Comparison of ENCODE assay signal across 18 mouse cellular contexts in genomic region chr12:29755086-29755871, GRCm38 (mm10).
DNase-seq lines count a peak whose midpoint lies in the region; ATAC-seq and TF ChIP-seq lines count a peak whose summit lies in the region.
"Had no signal": no experiment of that assay in that cellular context is flagged by ENCODE, and none has a peak within 500 bp of the region (broad histone marks: within the 10 kb centered on the region; RNA-seq: fewer than 3 reads in every experiment).

No protein-coding gene starts in this region.

- no peaks in the 10 kb centered on the region for H3K9me3 ChIP-seq in forebrain, embryonic 15.5 days
- H3K9me3 ChIP-seq in forebrain, embryonic 11.5 days (ENCODE audit: control insufficient read depth, low read length): no peaks in the 10 kb centered on the region
- H3K9me3 ChIP-seq: embryonic facial prominence, embryonic 10.5 days; heart, embryonic 15.5 days; hindbrain, embryonic 13.5 days; intestine, embryonic 15.5 days had no signal

- H3K36me3 ChIP-seq in forebrain, embryonic 15.5 days: no peaks in the 10 kb centered on the region
- H3K36me3 ChIP-seq in forebrain, embryonic 11.5 days (ENCODE audit: control insufficient read depth, insufficient read depth, low read length): no peaks in the 10 kb centered on the region
- H3K36me3 ChIP-seq: embryonic facial prominence, embryonic 10.5 days; heart, embryonic 15.5 days; hindbrain, embryonic 13.5 days; intestine, embryonic 15.5 days had no signal

- H3K4me3 ChIP-seq in forebrain, embryonic 15.5 days: no peak overlapping the region
- no peak overlapping the region for H3K4me3 ChIP-seq in forebrain, embryonic 11.5 days (ENCODE audit: low read depth, low read length)
- no peak overlapping the region for H3K4me3 ChIP-seq in cortical plate, adult 2 months (ENCODE audit: insufficient read depth, low read length)
- H3K4me3 ChIP-seq: embryonic facial prominence, embryonic 10.5 days; heart, embryonic 15.5 days; hindbrain, embryonic 13.5 days; intestine, embryonic 15.5 days had no signal

- TF ChIP-seq POLR2A in cortical plate, adult 2 months (IDR thresholded peaks at IDR 0.05; ENCODE audit: extremely low read depth, insufficient read depth, low read length): no peak

- WGBS in forebrain, embryonic 15.5 days: 71% methylated on average over 5 of the region's 5 CpGs
- 92% methylated on average over 5 of the region's 5 CpGs for WGBS in forebrain, embryonic 11.5 days

- peaks cover 26% of the 10 kb centered on the region for H3K4me1 ChIP-seq in forebrain, embryonic 15.5 days
- H3K4me1 ChIP-seq in forebrain, embryonic 11.5 days (replicated peaks; ENCODE audit: control insufficient read depth, insufficient read depth, low read length): no peaks in the 10 kb centered on the region
- peaks cover 12% of the 10 kb centered on the region for H3K4me1 ChIP-seq in cortical plate, adult 2 months (ENCODE audit: control insufficient read depth, insufficient read depth, low read length)
- H3K4me1 ChIP-seq: embryonic facial prominence, embryonic 10.5 days; heart, embryonic 15.5 days; hindbrain, embryonic 13.5 days; intestine, embryonic 15.5 days had no signal

- H3K9ac ChIP-seq in forebrain, embryonic 15.5 days (replicated peaks): no peak overlapping the region
- no peak overlapping the region for H3K9ac ChIP-seq in forebrain, embryonic 11.5 days (ENCODE audit: low read length)
- H3K9ac ChIP-seq: heart, embryonic 15.5 days; hindbrain, embryonic 13.5 days; intestine, embryonic 15.5 days had no signal

- H3K27ac ChIP-seq in forebrain, embryonic 15.5 days (replicated peaks): peak overlapping the region; percentile 31
- no peak overlapping the region for H3K27ac ChIP-seq in forebrain, embryonic 11.5 days (ENCODE audit: low read depth, low read length)
- peak overlapping the region; percentile 43; the same call in 1 of the 2 replicates for H3K27ac ChIP-seq in cortical plate, adult 2 months (ENCODE audit: insufficient read depth, low read length)
- H3K27ac ChIP-seq: embryonic facial prominence, embryonic 10.5 days; heart, embryonic 15.5 days; hindbrain, embryonic 13.5 days; intestine, embryonic 15.5 days had no signal

- no peak overlapping the region for H3K4me2 ChIP-seq in forebrain, embryonic 15.5 days (replicated peaks)
- H3K4me2 ChIP-seq in forebrain, embryonic 11.5 days (ENCODE audit: low read depth, low read length, severe bottlenecking): no peak overlapping the region
- H3K4me2 ChIP-seq: heart, embryonic 11.5 days; heart, embryonic 15.5 days; hindbrain, embryonic 13.5 days; intestine, embryonic 15.5 days had no signal

- ATAC-seq in cerebellum, adult (ENCODE audit: insufficient number of reproducible peaks, low FRiP score, low TSS enrichment): 0 out of 2 replicates have a peak, but pooled peaks have one; percentile 17
- ATAC-seq in forebrain, embryonic 15.5 days (replicated peaks): peak; percentile 46; the same call in 1 of the 2 replicates
- no peak for ATAC-seq in forebrain, embryonic 11.5 days (replicated peaks; ENCODE audit: low FRiP score)
- ATAC-seq: intestine, embryonic 15.5 days had no signal

- no peak for DNase-seq in cerebellum, adult 8-10 months
- no peak for DNase-seq in forebrain, embryonic 11.5 days (ENCODE audit: low spot score)
- DNase-seq in layer of hippocampus, adult 9-11 months: peak; percentile 23
- DNase-seq in layer of hippocampus, postnatal 36 days: no peak
- no peak for DNase-seq in spleen, postnatal 14 days (ENCODE audit: low spot score in 2 of 2)
- DNase-seq: adrenal gland, postnatal 10 days; B cell, adult 2 months; gastrocnemius, postnatal 36 days; heart, adult 18-20 months; kidney, adult 18-20 months had no signal

- no peaks in the 10 kb centered on the region for H3K27me3 ChIP-seq in forebrain, embryonic 15.5 days
- no peaks in the 10 kb centered on the region for H3K27me3 ChIP-seq in forebrain, embryonic 11.5 days (ENCODE audit: control insufficient read depth, insufficient read depth, low read length)
- H3K27me3 ChIP-seq: heart, embryonic 15.5 days; hindbrain, embryonic 13.5 days; intestine, embryonic 15.5 days had no signal

- no peak for TF ChIP-seq CTCF in cortical plate, adult 2 months (IDR thresholded peaks at IDR 0.05; ENCODE audit: extremely low read depth, insufficient read depth, low read length)
